ENCODE assay signal across 8 mouse cellular contexts in genomic region chr10:78159906-78160305, GRCm38 (mm10). TPM values are rescaled to one million over a fixed set of nuclear protein-coding genes. Genes with fewer than 3 reads are reported as not detected.
DNase-seq lines count a peak whose midpoint lies in the region; ATAC-seq and TF ChIP-seq lines count a peak whose summit lies in the region.

No protein-coding gene starts in this region.

- peak; percentile 73 for DNase-seq in T-cell, adult 2 months (ENCODE audit: low spot score)
- DNase-seq in cerebellum, postnatal 4 days (ENCODE audit: low spot score in 2 of 2) = peak; percentile 83 to 87
- DNase-seq in gastrocnemius, adult 2 months = peak; percentile 86
- DNase-seq in hindbrain, postnatal 0 days (ENCODE audit: low spot score) = peak; percentile 89
- DNase-seq in left cerebral cortex, adult 2 months (ENCODE audit: extremely low spot score in 1 of 2, low spot score in 2 of 2) = peak; percentile 81 to 83
- peak; percentile 80 for DNase-seq in right cerebral cortex, adult 18-20 months
- peak; percentile 61 for DNase-seq in urinary bladder, adult 2 months (ENCODE audit: low spot score)

- peak overlapping the region; percentile 49 for H3K27ac ChIP-seq in gastrocnemius, adult 2 months
- H3K27ac ChIP-seq in hindbrain, postnatal 0 days = no peak overlapping the region
- no peak overlapping the region for H3K27ac ChIP-seq in left cerebral cortex, adult 2 months

- ATAC-seq in hindbrain, postnatal 0 days = peak; percentile 74
- ATAC-seq in megakaryocyte, adult 5-6 weeks (ENCODE audit: poor library complexity, severe bottlenecking) = peak; percentile 77

- no peak overlapping the region for H3K9ac ChIP-seq in hindbrain, postnatal 0 days (replicated peaks; ENCODE audit: low read length)

- peak; percentile 96 for TF ChIP-seq CTCF in gastrocnemius, adult 2 months (IDR thresholded peaks at IDR 0.05)
- peak; percentile 97 for TF ChIP-seq CTCF in hindbrain, postnatal 0 days (IDR thresholded peaks at IDR 0.05; ENCODE audit: low read depth)
- TF ChIP-seq CTCF in left cerebral cortex, adult 2 months (IDR thresholded peaks at IDR 0.05) = peak; percentile 97

- H3K27me3 ChIP-seq in hindbrain, postnatal 0 days (ENCODE audit: insufficient read depth, low read length) = no peaks in the 10 kb centered on the region

- intact Hi-C loops in gastrocnemius, adult 2 months (cut with DNase I) = loop anchor here (2.0 to 5.0 kb wide), 2 partner anchors 91 to 133 kb away; partner anchors contain the start of gene Icosl
- intact Hi-C loops in left cerebral cortex, adult 2 months (cut with DNase I) = loop anchor here (1.0 kb wide), 2 partner anchors 129 to 176 kb away; no protein-coding TSS in a partner anchor

- H3K36me3 ChIP-seq in hindbrain, postnatal 0 days (ENCODE audit: insufficient read depth, low read length) = peaks cover 18% of the 10 kb centered on the region

- H3K9me3 ChIP-seq in hindbrain, postnatal 0 days (ENCODE audit: low read length) = no peaks in the 10 kb centered on the region

- 2% methylated on average over 7 of the region's 7 CpGs for WGBS in hindbrain, postnatal 0 days

- peak overlapping the region; percentile 60 for H3K4me3 ChIP-seq in gastrocnemius, adult 2 months
- no peak overlapping the region for H3K4me3 ChIP-seq in hindbrain, postnatal 0 days (ENCODE audit: low read length)
- peak overlapping the region; percentile 37 for H3K4me3 ChIP-seq in left cerebral cortex, adult 2 months

- H3K4me2 ChIP-seq in hindbrain, postnatal 0 days (ENCODE audit: low read depth, low read length) = peak overlapping the region; percentile 41

- H3K4me1 ChIP-seq in hindbrain, postnatal 0 days (ENCODE audit: insufficient read depth, low read length) = peaks cover 7% of the 10 kb centered on the region; the same call in 1 of the 2 replicates

RNA-seq across cellular contexts. Expression of gene D10Jhu81e, which starts 9.7 kb away (rescaled TPM):
- 100 to 1,000 TPM; 231 to 289 TPM for total RNA-seq in gastrocnemius, adult 2 months (2021)
- total RNA-seq in hindbrain, postnatal 0 days (2014; rRNA removed) = 110 and 115 TPM in 2 replicates
- polyA plus RNA-seq in hindbrain, postnatal 0 days (2015; fragmentation: Nextera tagmentation; extraction: Ambion mirVana) = 31.5 and 32.2 TPM in 2 replicates
- total RNA-seq in left cerebral cortex, adult 2 months (2021) = 100 to 1,000 TPM; 104 TPM
- total RNA-seq in megakaryocyte, adult 5-6 weeks (2015) = 22.7 and 25.3 TPM in 2 replicates
- total RNA-seq in megakaryocyte, adult 5-6 weeks (2017) = 57.6 and 69.2 TPM in 2 replicates
- polyA plus RNA-seq in urinary bladder, adult 2 months (2012; rRNA removed) = 76.4 and 90.3 TPM in 2 replicates

RNA-seq across cellular contexts. Expression of gene Pwp2, which starts 25.0 kb away (rescaled TPM):
- 10 to 100 TPM; 10.7 to 11.0 TPM for total RNA-seq in gastrocnemius, adult 2 months (2021)
- 18.5 and 22.4 TPM in 2 replicates for total RNA-seq in hindbrain, postnatal 0 days (2014; rRNA removed)
- polyA plus RNA-seq in hindbrain, postnatal 0 days (2015; fragmentation: Nextera tagmentation; extraction: Ambion mirVana) = 11.3 and 11.7 TPM in 2 replicates
- 10 to 100 TPM; 19.6 to 19.7 TPM for total RNA-seq in left cerebral cortex, adult 2 months (2021)
- total RNA-seq in megakaryocyte, adult 5-6 weeks (2015) = 2.2 and 3.0 TPM in 2 replicates
- total RNA-seq in megakaryocyte, adult 5-6 weeks (2017) = 7.4 and 8.8 TPM in 2 replicates
- 9.1 and 9.3 TPM in 2 replicates for polyA plus RNA-seq in urinary bladder, adult 2 months (2012; rRNA removed)
